ENCODE assay signal across 8 mouse cellular contexts in the genomic region with DNA sequence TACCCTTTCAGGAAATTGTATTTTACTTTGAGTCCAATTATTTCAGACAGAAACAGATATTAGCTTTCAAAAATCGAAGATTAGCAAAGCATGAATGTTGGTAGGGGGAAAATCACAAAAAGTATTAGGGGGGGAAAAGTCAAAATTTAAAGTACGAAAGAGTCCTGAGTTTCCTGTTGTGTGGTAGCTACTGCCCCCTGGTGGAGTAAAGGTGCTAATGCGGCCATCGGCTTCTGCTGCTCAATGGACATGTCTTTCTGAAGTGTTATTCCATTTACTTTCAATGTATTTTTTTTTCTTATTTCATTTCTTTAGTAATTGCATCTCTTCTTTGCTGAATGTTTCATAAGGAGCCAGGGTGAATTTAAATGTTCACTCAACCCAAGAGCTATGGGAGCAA.
A peak's percentile ranks its signal among the peaks of the same experiment; 100 is the strongest.
DNase-seq lines count a peak whose midpoint lies in the region; ATAC-seq and TF ChIP-seq lines count a peak whose summit lies in the region.

No protein-coding gene starts in this region.

- TF ChIP-seq CTCF in left cerebral cortex, adult 2 months (IDR thresholded peaks at IDR 0.05): peak; percentile 97

- no peak overlapping the region for H3K27ac ChIP-seq in midbrain, embryonic 14.5 days (replicated peaks; ENCODE audit: low read depth, low read length)
- H3K27ac ChIP-seq in midbrain, embryonic 13.5 days: no peak overlapping the region
- peak overlapping the region; percentile 3; the same call in 1 of the 2 replicates for H3K27ac ChIP-seq in heart, embryonic 16.5 days (ENCODE audit: low read length)
- no peak overlapping the region for H3K27ac ChIP-seq in left cerebral cortex, adult 2 months

- intact Hi-C loops in left cerebral cortex, adult 2 months (cut with DNase I): loop anchor here (1.0 to 2.0 kb wide), 3 partner anchors 1122 to 1666 kb away; no protein-coding TSS in a partner anchor

- H3K27me3 ChIP-seq in midbrain, embryonic 14.5 days (ENCODE audit: control insufficient read depth, insufficient read depth, low read length): no peaks in the 10 kb centered on the region
- no peaks in the 10 kb centered on the region for H3K27me3 ChIP-seq in midbrain, embryonic 13.5 days
- H3K27me3 ChIP-seq in heart, embryonic 16.5 days (ENCODE audit: control insufficient read depth, insufficient read depth, low read length): no peaks in the 10 kb centered on the region

- no peaks in the 10 kb centered on the region for H3K9me3 ChIP-seq in midbrain, embryonic 14.5 days (ENCODE audit: control insufficient read depth, low read length)
- no peaks in the 10 kb centered on the region for H3K9me3 ChIP-seq in midbrain, embryonic 13.5 days
- H3K9me3 ChIP-seq in heart, embryonic 16.5 days (replicated peaks; ENCODE audit: control insufficient read depth, low read length): no peaks in the 10 kb centered on the region

- ATAC-seq in midbrain, embryonic 14.5 days (ENCODE audit: low FRiP score, low TSS enrichment): no peak
- no peak for ATAC-seq in midbrain, embryonic 13.5 days
- ATAC-seq in heart, embryonic 16.5 days (replicated peaks; ENCODE audit: extremely low read depth, insufficient read depth, low FRiP score): no peak

- H3K4me2 ChIP-seq in midbrain, embryonic 14.5 days (ENCODE audit: low read length): no peak overlapping the region
- H3K4me2 ChIP-seq in midbrain, embryonic 13.5 days (replicated peaks): no peak overlapping the region
- H3K4me2 ChIP-seq in heart, embryonic 16.5 days (ENCODE audit: low read depth, low read length): no peak overlapping the region; the same call in 1 of the 2 replicates

- H3K9ac ChIP-seq in midbrain, embryonic 14.5 days (replicated peaks; ENCODE audit: low read length): no peak overlapping the region
- H3K9ac ChIP-seq in midbrain, embryonic 13.5 days (replicated peaks): no peak overlapping the region
- no peak overlapping the region for H3K9ac ChIP-seq in heart, embryonic 16.5 days (ENCODE audit: low read length)

- DNase-seq in midbrain, embryonic 14.5 days: peak; percentile 78
- peak; percentile 32 to 50 for DNase-seq in adrenal gland, adult 18-20 months (ENCODE audit: low spot score in 2 of 2)
- DNase-seq in embryo, embryonic 11.5 days (ENCODE audit: low read depth, low spot score): peak; percentile 31
- DNase-seq in left cerebral cortex, adult 2 months (ENCODE audit: extremely low spot score in 1 of 2, low spot score in 2 of 2): peak; percentile 65 to 72
- DNase-seq in ovary, postnatal 14 days (ENCODE audit: low spot score): peak; percentile 47
- DNase-seq in thymus, postnatal 36 days: peak; percentile 32 to 40

- H3K4me1 ChIP-seq in midbrain, embryonic 14.5 days (ENCODE audit: control insufficient read depth, insufficient read depth, low read length): no peaks in the 10 kb centered on the region
- H3K4me1 ChIP-seq in midbrain, embryonic 13.5 days (replicated peaks): no peaks in the 10 kb centered on the region
- H3K4me1 ChIP-seq in heart, embryonic 16.5 days (ENCODE audit: control insufficient read depth, insufficient read depth, low read length): peaks cover 4% of the 10 kb centered on the region; the same call in 1 of the 2 replicates

- no peak overlapping the region for H3K4me3 ChIP-seq in midbrain, embryonic 14.5 days (replicated peaks; ENCODE audit: low read depth, low read length)
- H3K4me3 ChIP-seq in midbrain, embryonic 13.5 days (replicated peaks): no peak overlapping the region
- no peak overlapping the region for H3K4me3 ChIP-seq in heart, embryonic 16.5 days (ENCODE audit: low read length)
- H3K4me3 ChIP-seq in left cerebral cortex, adult 2 months: no peak overlapping the region

- no peaks in the 10 kb centered on the region for H3K36me3 ChIP-seq in midbrain, embryonic 14.5 days (ENCODE audit: control insufficient read depth, insufficient read depth, low read length)
- H3K36me3 ChIP-seq in midbrain, embryonic 13.5 days: no peaks in the 10 kb centered on the region
- no peaks in the 10 kb centered on the region for H3K36me3 ChIP-seq in heart, embryonic 16.5 days (ENCODE audit: control insufficient read depth, insufficient read depth)

- 20% methylated on average over 4 of the region's 4 CpGs for WGBS in midbrain, embryonic 14.5 days
- 27% methylated on average over 4 of the region's 4 CpGs for WGBS in midbrain, embryonic 13.5 days
- 10% methylated on average over 4 of the region's 4 CpGs for WGBS in heart, embryonic 16.5 days
